Mouse (Mus musculus): ENCODE measurements around the gene Castor2. TPM values are rescaled to one million over a fixed set of nuclear protein-coding genes. Genes with fewer than 3 reads are reported as not detected.

Gene Castor2
- polyA plus RNA-seq, 2 experiments, result 10.3 to 11.5 TPM

- DNase-seq (ENCODE audit: low spot score) (no peak), ATAC-seq (ENCODE audit: low FRiP score, low read depth) (no peak)
- no peak for TF ChIP-seq POLR2A (IDR thresholded peaks at IDR 0.05; ENCODE audit: borderline replicate concordance, extremely low read depth, insufficient read depth, insufficient read length)
- Histone ChIP-seq H3K4me2 (replicated peaks; ENCODE audit: low read depth, low read length, severe bottlenecking) (no peak overlapping the region), H3K9ac (ENCODE audit: low read depth, low read length, severe bottlenecking) (no peak overlapping the region), H3K4me3 (replicated peaks; ENCODE audit: low read length) (no peak overlapping the region), H3K27ac (replicated peaks; ENCODE audit: low read depth, low read length) (no peak overlapping the region), H3K36me3 (ENCODE audit: control insufficient read depth, insufficient read depth, low read length) (peaks cover 6% of the 10 kb centered on the region; the same call in 1 of the 2 replicates), H3K27me3 (ENCODE audit: control insufficient read depth, insufficient read depth, low read length) (no peaks in the 10 kb centered on the region), H3K9me3 (ENCODE audit: control insufficient read depth, low read length) (no peaks in the 10 kb centered on the region), H3K4me1 (ENCODE audit: control insufficient read depth, insufficient read depth, low read length) (peaks cover 13% of the 10 kb centered on the region; the same call in 1 of the 2 replicates)
- WGBS, result 48% methylated on average over 5 of the region's 5 CpGs
Observed at GRCm38 (mm10) chr5:134101883-134102282, 2.4 kb downstream of the Castor2 start.

DNA sequence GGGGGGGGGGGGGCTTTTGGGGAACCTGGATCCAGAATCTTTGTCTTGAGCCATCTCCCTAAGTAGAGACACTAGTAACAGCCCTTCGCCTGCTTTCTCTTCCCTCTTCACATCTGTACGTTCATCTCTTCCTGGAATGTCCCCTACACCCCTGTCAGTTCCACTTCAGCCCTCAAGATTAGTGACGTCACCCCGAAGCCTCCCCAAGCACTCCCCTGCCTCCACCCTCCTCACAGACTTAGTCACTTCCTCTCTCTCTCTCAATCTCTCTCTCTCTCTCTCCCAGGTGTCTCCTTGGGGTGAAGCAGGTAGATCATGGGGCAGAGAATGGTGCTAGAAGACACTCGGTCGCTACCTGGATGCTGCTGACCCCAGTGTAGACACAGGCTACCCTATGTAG lies 3.2 kb downstream of the Castor2 start:
- H3K4me1 ChIP-seq (ENCODE audit: control insufficient read depth, insufficient read depth, low read length), result peaks cover 13% of the 10 kb centered on the region; the same call in 1 of the 2 replicates
- no peaks in the 10 kb centered on the region for H3K27me3 ChIP-seq (ENCODE audit: control insufficient read depth, insufficient read depth, low read length)
- 77% methylated on average over 6 of the region's 6 CpGs for WGBS
- no peak for DNase-seq (ENCODE audit: low spot score)
- ATAC-seq (ENCODE audit: low FRiP score, low read depth), result no peak
- no peak for TF ChIP-seq POLR2A (IDR thresholded peaks at IDR 0.05; ENCODE audit: borderline replicate concordance, extremely low read depth, insufficient read depth, insufficient read length)
- H3K9ac ChIP-seq (ENCODE audit: low read depth, low read length, severe bottlenecking), result no peak overlapping the region
- H3K4me3 ChIP-seq (replicated peaks; ENCODE audit: low read length), result no peak overlapping the region
- H3K9me3 ChIP-seq (ENCODE audit: control insufficient read depth, low read length), result no peaks in the 10 kb centered on the region
- H3K36me3 ChIP-seq (ENCODE audit: control insufficient read depth, insufficient read depth, low read length), result peaks cover 6% of the 10 kb centered on the region; the same call in 1 of the 2 replicates
- no peak overlapping the region for H3K27ac ChIP-seq (replicated peaks; ENCODE audit: low read depth, low read length)
- H3K4me2 ChIP-seq (replicated peaks; ENCODE audit: low read depth, low read length, severe bottlenecking), result no peak overlapping the region

DNA sequence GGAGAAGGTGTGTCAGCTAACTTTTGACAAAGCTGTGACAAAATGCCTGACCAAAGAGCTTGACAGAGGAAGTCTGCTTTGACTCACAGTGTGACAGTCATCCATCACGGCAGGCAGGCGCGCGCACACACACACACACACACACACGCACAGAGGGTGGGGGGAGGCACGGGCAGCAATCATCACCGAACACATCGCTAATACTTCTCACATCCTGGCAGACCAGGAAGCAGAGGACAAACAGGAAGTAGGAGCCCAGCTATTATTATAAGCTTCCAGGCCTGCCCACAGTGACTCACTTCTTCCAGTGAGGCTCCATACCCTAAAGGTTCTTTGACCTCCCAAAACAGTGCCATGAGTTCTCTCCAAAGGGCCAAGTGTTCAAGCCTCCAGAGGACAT lies 6.3 kb downstream of the Castor2 start:
- H3K4me3 ChIP-seq (replicated peaks; ENCODE audit: low read length), result no peak overlapping the region
- no peak overlapping the region for H3K9ac ChIP-seq (ENCODE audit: low read depth, low read length, severe bottlenecking)
- peaks cover 5% of the 10 kb centered on the region; the same call in 1 of the 2 replicates for H3K4me1 ChIP-seq (ENCODE audit: control insufficient read depth, insufficient read depth, low read length)
- TF ChIP-seq POLR2A (IDR thresholded peaks at IDR 0.05; ENCODE audit: borderline replicate concordance, extremely low read depth, insufficient read depth, insufficient read length), result no peak
- no peak for DNase-seq (ENCODE audit: low spot score)
- H3K36me3 ChIP-seq (ENCODE audit: control insufficient read depth, insufficient read depth, low read length), result peaks cover 6% of the 10 kb centered on the region; the same call in 1 of the 2 replicates
- no peak overlapping the region for H3K27ac ChIP-seq (replicated peaks; ENCODE audit: low read depth, low read length)
- H3K4me2 ChIP-seq (replicated peaks; ENCODE audit: low read depth, low read length, severe bottlenecking), result no peak overlapping the region
- no peaks in the 10 kb centered on the region for H3K27me3 ChIP-seq (ENCODE audit: control insufficient read depth, insufficient read depth, low read length)
- H3K9me3 ChIP-seq (ENCODE audit: control insufficient read depth, low read length), result no peaks in the 10 kb centered on the region
- ATAC-seq (ENCODE audit: low FRiP score, low read depth), result no peak
- WGBS, result 97% methylated on average over 8 of the region's 8 CpGs

GRCm38 (mm10) chr5:134114981-134115380 lies 15.5 kb downstream of the Castor2 start:
- no peak for TF ChIP-seq POLR2A (IDR thresholded peaks at IDR 0.05; ENCODE audit: borderline replicate concordance, extremely low read depth, insufficient read depth, insufficient read length)
- no peak overlapping the region for H3K27ac ChIP-seq (replicated peaks; ENCODE audit: low read depth, low read length)

GRCm38 (mm10) chr5:134115639-134116259 lies 16.2 kb downstream of the Castor2 start:
- H3K36me3 ChIP-seq (ENCODE audit: control insufficient read depth, insufficient read depth, low read length), result peaks cover 13% of the 10 kb centered on the region; the same call in 1 of the 2 replicates
- no peak overlapping the region for H3K4me3 ChIP-seq (replicated peaks; ENCODE audit: low read length)
- H3K27ac ChIP-seq (replicated peaks; ENCODE audit: low read depth, low read length), result no peak overlapping the region
- H3K4me2 ChIP-seq (replicated peaks; ENCODE audit: low read depth, low read length, severe bottlenecking), result no peak overlapping the region
- no peak for DNase-seq (ENCODE audit: low spot score)
- no peaks in the 10 kb centered on the region for H3K4me1 ChIP-seq (ENCODE audit: control insufficient read depth, insufficient read depth, low read length)
- TF ChIP-seq POLR2A (IDR thresholded peaks at IDR 0.05; ENCODE audit: borderline replicate concordance, extremely low read depth, insufficient read depth, insufficient read length), result no peak
- WGBS, result 86% methylated on average over 7 of the region's 7 CpGs
- H3K27me3 ChIP-seq (ENCODE audit: control insufficient read depth, insufficient read depth, low read length), result no peaks in the 10 kb centered on the region
- H3K9me3 ChIP-seq (ENCODE audit: control insufficient read depth, low read length), result 0 out of 2 replicates have a peak, but pooled peaks cover 3% of the 10 kb centered on the region
- no peak overlapping the region for H3K9ac ChIP-seq (ENCODE audit: low read depth, low read length, severe bottlenecking)
- ATAC-seq (ENCODE audit: low FRiP score, low read depth), result no peak

More at GRCm38 (mm10) chr5:134114981-134115380, 15.5 kb downstream of the Castor2 start:
- no peaks in the 10 kb centered on the region for H3K4me1 ChIP-seq (ENCODE audit: control insufficient read depth, insufficient read depth, low read length)
- 73% methylated on average over 5 of the region's 5 CpGs for WGBS
- no peak overlapping the region for H3K4me3 ChIP-seq (replicated peaks; ENCODE audit: low read length)
- ATAC-seq (ENCODE audit: low FRiP score, low read depth) (no peak), DNase-seq (ENCODE audit: low spot score) (no peak)
- H3K36me3 ChIP-seq (ENCODE audit: control insufficient read depth, insufficient read depth, low read length), result peaks cover 13% of the 10 kb centered on the region; the same call in 1 of the 2 replicates
- H3K27me3 ChIP-seq (ENCODE audit: control insufficient read depth, insufficient read depth, low read length), result no peaks in the 10 kb centered on the region
- H3K4me2 ChIP-seq (replicated peaks; ENCODE audit: low read depth, low read length, severe bottlenecking), result no peak overlapping the region
- no peak overlapping the region for H3K9ac ChIP-seq (ENCODE audit: low read depth, low read length, severe bottlenecking)
- H3K9me3 ChIP-seq (ENCODE audit: control insufficient read depth, low read length), result 0 out of 2 replicates have a peak, but pooled peaks cover 3% of the 10 kb centered on the region
